Mouse (Mus musculus): Measurements from ENCODE around the gene Cd27. TPM values are rescaled to one million over a fixed set of nuclear protein-coding genes. Genes with fewer than 3 reads are reported as not detected.

The Cd27 gene
- total RNA-seq, 2 experiments from 2014 or later = 6.6 to 9.4 TPM

Other genes starting within 250 kb of the Cd27 start
- not detected in 2 replicates for gene Pianp, start 240.3 kb downstream of the Cd27 start, total RNA-seq (2014; fragmentation: Nextera tagmentation)
- not detected in 2 replicates for gene Pianp, start 240.3 kb downstream of the Cd27 start, total RNA-seq (2017)
- 67.0 and 86.8 TPM in 2 replicates for gene Zfp384, start 227.9 kb downstream of the Cd27 start, total RNA-seq (2014; fragmentation: Nextera tagmentation)
- gene Zfp384, start 227.9 kb downstream of the Cd27 start, total RNA-seq (2017) = 18.5 and 18.6 TPM in 2 replicates
- 23.6 and 45.9 TPM in 2 replicates for gene Ing4, start 197.2 kb downstream of the Cd27 start, total RNA-seq (2014; fragmentation: Nextera tagmentation)
- 43.0 and 51.1 TPM in 2 replicates for gene Ing4, start 197.2 kb downstream of the Cd27 start, total RNA-seq (2017)
- gene Acrbp, start 187.3 kb downstream of the Cd27 start, total RNA-seq (2014; fragmentation: Nextera tagmentation) = 8.6 and 16.5 TPM in 2 replicates
- gene Acrbp, start 187.3 kb downstream of the Cd27 start, total RNA-seq (2017) = 0.95 and 8.6 TPM in 2 replicates
- gene Lpar5, start 169.1 kb downstream of the Cd27 start, total RNA-seq (2014; fragmentation: Nextera tagmentation) = not detected in 2 replicates
- gene Lpar5, start 169.1 kb downstream of the Cd27 start, total RNA-seq (2017) = 4.3 TPM in 1 of 2 replicates, not detected in the other
- 153 and 188 TPM in 2 replicates for gene Chd4, start 141.0 kb downstream of the Cd27 start, total RNA-seq (2014; fragmentation: Nextera tagmentation)
- gene Chd4, start 141.0 kb downstream of the Cd27 start, total RNA-seq (2017) = 438 and 492 TPM in 2 replicates
- 92.2 and 114 TPM in 2 replicates for gene Nop2, start 105.1 kb downstream of the Cd27 start, total RNA-seq (2014; fragmentation: Nextera tagmentation)
- 108 and 125 TPM in 2 replicates for gene Nop2, start 105.1 kb downstream of the Cd27 start, total RNA-seq (2017)
- gene Iffo1, start 91.8 kb downstream of the Cd27 start, total RNA-seq (2014; fragmentation: Nextera tagmentation) = 18.3 and 22.7 TPM in 2 replicates
- 10.3 and 12.8 TPM in 2 replicates for gene Iffo1, start 91.8 kb downstream of the Cd27 start, total RNA-seq (2017)
- gene Gapdh, start 70.5 kb downstream of the Cd27 start, total RNA-seq (2014; fragmentation: Nextera tagmentation) = 900 and 1,346 TPM in 2 replicates
- 535 and 806 TPM in 2 replicates for gene Gapdh, start 70.5 kb downstream of the Cd27 start, total RNA-seq (2017)
- 285 and 384 TPM in 2 replicates for gene Ncapd2, start 45.3 kb downstream of the Cd27 start, total RNA-seq (2014; fragmentation: Nextera tagmentation)
- 186 and 262 TPM in 2 replicates for gene Ncapd2, start 45.3 kb downstream of the Cd27 start, total RNA-seq (2017)
- gene Mrpl51, start 45.2 kb downstream of the Cd27 start, total RNA-seq (2014; fragmentation: Nextera tagmentation) = 163 and 194 TPM in 2 replicates
- gene Mrpl51, start 45.2 kb downstream of the Cd27 start, total RNA-seq (2017) = 120 and 151 TPM in 2 replicates
- 14.9 and 25.5 TPM in 2 replicates for gene Vamp1, start 21.5 kb downstream of the Cd27 start, total RNA-seq (2014; fragmentation: Nextera tagmentation)
- 2.3 and 4.9 TPM in 2 replicates for gene Vamp1, start 21.5 kb downstream of the Cd27 start, total RNA-seq (2017)
- 2.0 and 3.6 TPM in 2 replicates for gene Tapbpl, start 5.2 kb downstream of the Cd27 start, total RNA-seq (2014; fragmentation: Nextera tagmentation)
- 4.8 and 8.6 TPM in 2 replicates for gene Tapbpl, start 5.2 kb downstream of the Cd27 start, total RNA-seq (2017)
- gene Tuba3a, start 49.0 kb upstream of the Cd27 start, total RNA-seq (2014; fragmentation: Nextera tagmentation) = not detected in 2 replicates
- gene Tuba3a, start 49.0 kb upstream of the Cd27 start, total RNA-seq (2017) = not detected in 2 replicates
- 5.2 and 8.8 TPM in 2 replicates for gene Ltbr, start 76.9 kb upstream of the Cd27 start, total RNA-seq (2014; fragmentation: Nextera tagmentation)
- 6.0 and 7.8 TPM in 2 replicates for gene Ltbr, start 76.9 kb upstream of the Cd27 start, total RNA-seq (2017)
- gene Scnn1a, start 83.6 kb upstream of the Cd27 start, total RNA-seq (2014; fragmentation: Nextera tagmentation) = 1.4 TPM in 1 of 2 replicates, not detected in the other
- gene Scnn1a, start 83.6 kb upstream of the Cd27 start, total RNA-seq (2017) = not detected in 2 replicates
- gene Tnfrsf1a, start 112.4 kb upstream of the Cd27 start, total RNA-seq (2014; fragmentation: Nextera tagmentation) = 8.6 and 9.5 TPM in 2 replicates
- 4.7 and 6.3 TPM in 2 replicates for gene Tnfrsf1a, start 112.4 kb upstream of the Cd27 start, total RNA-seq (2017)
- gene Plekhg6, start 143.8 kb upstream of the Cd27 start, total RNA-seq (2014; fragmentation: Nextera tagmentation) = not detected in 2 replicates
- not detected in 2 replicates for gene Plekhg6, start 143.8 kb upstream of the Cd27 start, total RNA-seq (2017)

Measured in megakaryocyte-erythroid progenitor cell, adult 5-6 weeks (primary cell).